Mouse (Mus musculus) C3H10T1/2 (cell line): ENCODE data around the gene Atxn3. TPM values are rescaled to one million over a fixed set of nuclear protein-coding genes. Genes with fewer than 3 reads are reported as not detected.

Experiments
- polyA plus RNA-seq, 2 experiments: library from polyadenylated mRNA; unstranded; fragments of >200 nt; fragmentation: generic; extraction: Trizol; gene quantifications; one replicate each; pipeline ENCODE4 v1.2.1; 2012; ENCODE audit warnings: missing spikeins in 2 of 2

Gene Atxn3
- 1 to 10 TPM in 1 of 2 experiments, under 1 TPM in 1; 0.22 to 1.4 TPM for polyA plus RNA-seq

DNA sequence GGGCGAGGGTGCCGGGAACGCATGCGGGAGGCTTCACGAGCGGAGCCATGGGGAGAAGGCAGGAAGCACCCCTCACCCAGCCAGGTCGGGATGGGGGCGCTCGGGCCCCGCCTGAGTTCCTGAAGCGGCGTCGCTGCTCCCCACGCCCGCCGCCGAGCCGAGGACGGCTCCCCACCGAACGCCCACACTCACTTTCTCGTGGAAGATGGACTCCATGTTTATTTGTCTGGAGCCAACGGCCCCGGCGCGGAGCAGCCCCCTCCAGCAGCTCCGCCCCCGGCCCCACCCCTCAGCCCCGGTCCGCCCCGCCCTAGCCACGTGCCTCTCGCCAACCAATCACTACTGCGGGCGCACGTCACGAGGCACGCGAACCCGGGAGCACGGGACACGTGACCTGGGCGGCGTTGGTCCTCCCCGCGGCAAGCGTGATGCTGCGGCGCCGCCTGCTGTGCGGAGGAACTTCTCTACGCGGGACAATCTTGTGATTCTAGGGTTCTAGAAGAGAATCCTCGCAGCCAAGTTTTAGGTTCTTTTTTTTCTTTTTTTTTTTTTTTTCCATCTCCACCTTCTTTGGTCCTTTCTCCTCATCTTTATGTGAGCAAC, at the start of gene Atxn3:
Atxn3 (minus strand) TSS at position 305 of the 603 bp plus-strand sequence.

DNA sequence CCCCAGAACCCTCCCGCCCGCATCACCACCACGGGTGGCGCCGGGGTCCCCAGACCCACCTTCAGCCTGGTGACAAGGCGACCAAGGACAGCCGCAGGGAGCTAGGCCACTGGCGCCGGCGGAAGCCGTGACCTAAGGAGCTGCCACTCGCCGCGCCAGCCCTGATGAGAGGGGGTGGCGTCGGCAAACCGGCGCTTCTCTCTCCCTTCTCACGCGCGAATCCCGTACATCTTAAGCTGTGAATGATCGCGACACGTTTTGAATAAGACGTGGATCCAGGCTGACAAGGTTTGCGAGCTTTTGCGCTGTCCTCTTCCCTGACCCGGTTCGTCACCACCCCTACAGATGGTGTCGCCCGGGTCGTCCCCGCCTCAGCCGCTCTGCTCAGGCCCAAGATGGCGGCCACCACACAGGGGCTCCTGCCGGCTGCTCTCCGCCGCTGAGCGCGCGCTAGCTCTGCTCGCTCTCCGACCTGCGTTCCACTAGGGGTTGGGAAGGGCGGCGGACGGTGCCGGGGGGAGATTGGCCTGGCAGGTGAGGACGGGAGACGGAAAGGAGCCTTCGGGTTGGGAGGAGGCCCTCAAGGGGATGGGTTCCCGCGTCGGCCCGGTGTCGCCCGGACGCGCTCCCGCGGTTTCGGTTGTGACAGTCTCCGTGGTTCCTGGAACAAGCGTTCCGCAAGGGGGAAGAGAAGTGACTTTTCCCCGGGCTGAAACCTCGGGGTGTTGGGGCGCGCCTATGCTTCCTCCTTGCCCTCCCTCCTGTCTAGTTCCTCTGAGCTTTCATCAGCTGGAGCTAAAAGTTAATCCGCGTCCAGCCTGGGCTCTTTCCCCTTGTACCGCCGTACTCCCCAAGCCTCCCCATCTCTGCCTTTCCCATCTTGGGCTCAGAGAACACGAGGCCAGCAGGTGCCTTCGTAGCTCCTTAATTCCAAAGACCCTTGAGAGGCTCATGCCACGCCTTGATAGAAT, 17.8 kb upstream of the Atxn3 start, which contains the start of gene Cpsf2:
Cpsf2 (plus strand) TSS at position 388 of the 971 bp plus-strand sequence.

DNA sequence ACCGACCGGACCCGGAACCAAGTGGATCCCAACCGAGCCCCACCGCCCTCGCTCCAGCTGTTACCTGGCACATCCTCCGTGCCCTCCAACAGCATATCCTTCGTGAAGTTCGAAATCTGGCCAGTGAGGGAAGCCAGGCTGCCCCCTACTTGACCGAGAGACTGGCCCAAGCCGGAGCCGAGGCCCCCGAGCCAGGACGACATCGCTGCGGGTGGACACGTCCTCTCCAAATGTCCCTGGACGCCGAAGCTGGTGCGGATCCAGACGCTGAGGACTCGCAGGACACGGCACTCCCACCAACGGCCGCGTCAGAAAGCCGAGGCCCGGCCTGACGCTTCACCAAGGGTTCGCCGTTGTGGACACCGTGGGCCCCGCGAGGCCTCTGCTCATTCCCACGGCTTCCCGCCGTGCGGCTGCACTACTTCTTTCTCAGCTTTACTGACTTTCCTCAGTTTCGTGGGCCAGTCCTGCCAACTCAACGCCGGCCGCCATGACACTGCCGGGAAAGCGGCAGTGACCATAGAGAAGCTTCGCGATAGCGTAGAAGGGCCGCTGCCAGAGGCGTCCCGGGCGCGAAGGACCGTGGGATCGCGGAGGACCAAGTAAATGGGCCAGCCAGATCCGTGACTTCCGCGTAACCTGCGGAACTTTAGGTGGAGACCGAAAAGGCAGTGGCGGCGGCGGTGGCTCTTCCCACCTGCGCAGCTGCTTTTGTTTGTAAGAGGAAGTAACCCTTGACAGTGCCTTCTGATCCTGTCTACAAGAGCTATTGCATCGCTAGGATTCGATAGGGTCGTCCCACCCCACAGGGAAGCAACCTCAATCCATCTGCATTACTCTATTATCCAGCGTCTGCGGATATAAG, 45.2 kb downstream of the Atxn3 start, which contains the start of gene Trip11:
Trip11 (minus strand) TSS at position 642 of the 865 bp plus-strand sequence.

Other genes with a start within 250 kb of the Atxn3 start
- gene Tc2n, start 239.7 kb downstream of the Atxn3 start, polyA plus RNA-seq, result under 1 TPM in 1 of 2 experiments, not detected in 1; 0.01 TPM
- 100 to 1,000 TPM in 1 of 2 experiments, 10 to 100 TPM in 1; 12.1 to 202 TPM for gene Fbln5, start 139.2 kb downstream of the Atxn3 start, polyA plus RNA-seq
- gene Trip11, start 45.0 kb downstream of the Atxn3 start, polyA plus RNA-seq, result 1 to 10 TPM in 1 of 2 experiments, under 1 TPM in 1; 0.20 to 2.0 TPM
- gene Cpsf2, start 17.7 kb upstream of the Atxn3 start, polyA plus RNA-seq, result 1 to 10 TPM; 1.3 to 5.5 TPM
- gene Slc24a4, start 170.5 kb upstream of the Atxn3 start, polyA plus RNA-seq, result not detected